Mouse (Mus musculus): ENCODE data around the gene Srgap3. TPM values are rescaled to one million over a fixed set of nuclear protein-coding genes. Genes with fewer than 3 reads are reported as not detected.

Gene Srgap3
- polyA plus RNA-seq, 1 experiment from 2014 or later: 1.5 TPM

DNA sequence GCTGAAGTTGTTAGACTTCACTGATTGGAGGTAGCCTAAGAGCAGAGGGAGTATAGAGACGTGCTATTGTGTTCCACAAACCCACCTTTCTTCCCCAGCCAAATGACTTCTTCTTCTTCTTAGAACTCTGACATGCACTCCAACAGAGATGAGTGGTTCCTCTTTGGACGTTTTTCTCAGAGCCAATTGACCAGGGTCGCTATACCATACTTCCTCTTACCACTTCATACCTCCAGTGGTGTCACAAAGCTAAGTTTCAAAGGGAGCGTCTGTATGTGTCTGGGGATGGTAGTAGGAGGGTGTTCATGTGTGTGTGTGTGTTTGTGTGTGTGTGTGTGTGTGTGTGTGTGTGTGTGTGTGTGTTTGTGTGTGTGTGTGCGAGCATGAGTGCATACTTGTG is 195.1 kb downstream of the Srgap3 start:
- H3K4me1 ChIP-seq (replicated peaks; ENCODE audit: control insufficient read depth, insufficient read depth): no peaks in the 10 kb centered on the region
- DNase-seq (ENCODE audit: low spot score) (no peak), ATAC-seq (ENCODE audit: low FRiP score, low TSS enrichment) (no peak)
- H3K36me3 ChIP-seq (ENCODE audit: control insufficient read depth, insufficient read depth, low read length): no peaks in the 10 kb centered on the region
- H3K9ac ChIP-seq (ENCODE audit: low read length): no peak overlapping the region
- no peaks in the 10 kb centered on the region for H3K9me3 ChIP-seq (ENCODE audit: control insufficient read depth, low read length)
- H3K4me2 ChIP-seq (replicated peaks; ENCODE audit: low read depth): no peak overlapping the region
- H3K4me3 ChIP-seq (ENCODE audit: low read depth, low read length): no peak overlapping the region
- H3K27ac ChIP-seq (replicated peaks): no peak overlapping the region
- TF ChIP-seq EP300 (optimal IDR thresholded peaks at IDR 0.05) (no peak), CTCF (IDR thresholded peaks at IDR 0.05; ENCODE audit: low read depth) (no peak)
- WGBS: 75% methylated on average over 5 of the region's 5 CpGs
- H3K27me3 ChIP-seq (ENCODE audit: control insufficient read depth, insufficient read depth, low read length): no peaks in the 10 kb centered on the region

DNA sequence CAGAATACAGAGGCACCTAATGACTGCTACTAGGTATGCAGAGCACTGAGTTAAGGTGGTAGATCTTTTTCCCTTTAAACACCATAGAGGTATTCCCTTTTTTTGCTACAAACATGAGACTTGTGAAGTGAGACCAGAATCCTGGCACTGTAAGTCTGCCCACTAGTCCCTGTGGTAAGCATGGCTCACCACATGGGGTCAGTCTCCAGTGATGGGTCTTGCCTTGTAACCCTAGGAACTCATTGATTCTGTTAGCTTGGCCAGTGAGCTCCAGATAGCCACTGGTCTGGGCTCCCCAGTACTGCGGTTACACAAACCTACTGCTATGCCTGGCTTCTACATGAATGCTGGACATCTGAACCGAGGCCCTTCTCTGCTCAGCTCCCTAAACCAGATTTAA is 204.8 kb downstream of the Srgap3 start:
- Histone ChIP-seq H3K4me1 (replicated peaks; ENCODE audit: control insufficient read depth, insufficient read depth) (no peaks in the 10 kb centered on the region), H3K9me3 (ENCODE audit: control insufficient read depth, low read length) (no peaks in the 10 kb centered on the region), H3K27ac (replicated peaks) (no peak overlapping the region), H3K36me3 (ENCODE audit: control insufficient read depth, insufficient read depth, low read length) (0 out of 2 replicates have a peak, but pooled peaks cover 2% of the 10 kb centered on the region), H3K4me3 (ENCODE audit: low read depth, low read length) (no peak overlapping the region), H3K9ac (ENCODE audit: low read length) (no peak overlapping the region), H3K27me3 (ENCODE audit: control insufficient read depth, insufficient read depth, low read length) (no peaks in the 10 kb centered on the region), H3K4me2 (replicated peaks; ENCODE audit: low read depth) (no peak overlapping the region)
- DNase-seq (ENCODE audit: low spot score): no peak
- TF ChIP-seq CTCF (IDR thresholded peaks at IDR 0.05; ENCODE audit: low read depth) (peak; percentile 58), EP300 (optimal IDR thresholded peaks at IDR 0.05) (no peak)
- 79% methylated on average over 2 of the region's 2 CpGs for WGBS
- ATAC-seq (ENCODE audit: low FRiP score, low TSS enrichment): no peak

DNA sequence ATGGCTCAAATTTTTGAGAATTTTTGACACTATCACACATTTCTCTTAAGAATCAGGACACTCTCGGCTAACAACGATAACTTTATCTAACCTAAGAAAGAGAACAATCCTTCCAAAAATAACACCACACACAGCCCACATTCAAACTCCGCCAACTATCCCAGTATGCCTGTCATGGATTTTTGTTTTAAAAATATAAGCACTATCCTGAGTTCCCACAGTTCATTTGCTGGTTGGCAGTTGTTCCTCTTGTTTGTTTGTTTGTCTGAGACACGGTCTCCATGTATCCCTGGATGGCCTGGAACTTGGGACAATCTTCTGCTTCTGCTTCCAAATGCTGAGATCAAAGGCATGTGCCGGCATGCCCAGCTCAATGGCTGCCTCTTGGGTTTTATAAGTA is 205.3 kb downstream of the Srgap3 start:
- WGBS: 81% methylated on average over 5 of the region's 5 CpGs
- 0 out of 2 replicates have a peak, but pooled peaks cover 2% of the 10 kb centered on the region for H3K36me3 ChIP-seq (ENCODE audit: control insufficient read depth, insufficient read depth, low read length)
- no peaks in the 10 kb centered on the region for H3K27me3 ChIP-seq (ENCODE audit: control insufficient read depth, insufficient read depth, low read length)
- no peak overlapping the region for H3K27ac ChIP-seq (replicated peaks)
- H3K9ac ChIP-seq (ENCODE audit: low read length): no peak overlapping the region
- ATAC-seq (ENCODE audit: low FRiP score, low TSS enrichment) (no peak), DNase-seq (ENCODE audit: low spot score) (no peak)
- no peaks in the 10 kb centered on the region for H3K9me3 ChIP-seq (ENCODE audit: control insufficient read depth, low read length)
- TF ChIP-seq CTCF (IDR thresholded peaks at IDR 0.05; ENCODE audit: low read depth) (no peak), EP300 (optimal IDR thresholded peaks at IDR 0.05) (no peak)
- no peak overlapping the region for H3K4me2 ChIP-seq (replicated peaks; ENCODE audit: low read depth)
- H3K4me1 ChIP-seq (replicated peaks; ENCODE audit: control insufficient read depth, insufficient read depth): no peaks in the 10 kb centered on the region
- no peak overlapping the region for H3K4me3 ChIP-seq (ENCODE audit: low read depth, low read length)

DNA sequence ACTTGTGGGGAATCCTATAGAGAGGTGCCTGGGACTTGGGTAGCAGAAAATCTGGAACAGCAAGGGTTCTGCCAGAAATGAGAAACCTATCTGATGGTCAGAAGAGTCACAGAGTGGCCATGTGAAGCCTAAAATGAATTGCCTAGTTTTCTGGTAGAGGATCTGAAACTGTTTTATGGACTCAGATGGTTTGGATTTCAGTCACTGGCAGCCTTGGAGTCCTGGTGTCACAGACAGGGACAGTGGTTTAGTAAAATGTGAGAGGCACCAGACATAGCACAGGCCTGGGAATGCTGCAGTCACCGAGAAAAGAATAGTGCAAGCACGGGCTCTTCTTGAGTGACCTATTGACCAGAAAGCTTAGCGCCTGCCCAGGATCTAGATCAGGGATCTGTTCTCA is 207.4 kb downstream of the Srgap3 start:
- Histone ChIP-seq H3K27me3 (ENCODE audit: control insufficient read depth, insufficient read depth, low read length) (no peaks in the 10 kb centered on the region), H3K4me1 (replicated peaks; ENCODE audit: control insufficient read depth, insufficient read depth) (no peaks in the 10 kb centered on the region), H3K27ac (replicated peaks) (no peak overlapping the region), H3K9ac (ENCODE audit: low read length) (no peak overlapping the region), H3K36me3 (ENCODE audit: control insufficient read depth, insufficient read depth, low read length) (peaks cover 5% of the 10 kb centered on the region; the same call in 1 of the 2 replicates), H3K9me3 (ENCODE audit: control insufficient read depth, low read length) (no peaks in the 10 kb centered on the region), H3K4me3 (ENCODE audit: low read depth, low read length) (no peak overlapping the region), H3K4me2 (replicated peaks; ENCODE audit: low read depth) (no peak overlapping the region)
- ATAC-seq (ENCODE audit: low FRiP score, low TSS enrichment) (no peak), DNase-seq (ENCODE audit: low spot score) (no peak)
- no peak for TF ChIP-seq EP300 (optimal IDR thresholded peaks at IDR 0.05)
- no peak for TF ChIP-seq CTCF (IDR thresholded peaks at IDR 0.05; ENCODE audit: low read depth)
- 92% methylated on average over 3 of the region's 3 CpGs for whole genome bisulfite sequencing

DNA sequence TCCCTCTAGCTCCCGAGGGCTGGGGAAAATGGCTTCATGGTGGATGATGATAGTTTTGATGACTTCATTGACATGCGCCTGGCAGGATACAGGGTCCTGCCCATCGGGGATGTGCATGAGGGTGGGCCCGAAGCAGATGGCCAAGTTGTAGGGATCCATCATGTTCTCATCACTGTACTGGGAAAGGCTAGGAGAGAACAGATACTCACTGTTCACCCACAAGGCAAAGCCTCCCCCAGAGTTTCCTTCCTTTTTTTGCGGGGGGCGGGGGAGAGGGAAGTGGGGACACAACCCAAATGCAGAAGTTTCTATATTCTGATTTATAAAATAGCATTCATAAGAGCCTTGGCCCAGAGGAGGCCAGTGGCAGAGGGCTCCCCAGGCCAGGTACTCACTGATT is 208.1 kb downstream of the Srgap3 start:
- TF ChIP-seq CTCF (IDR thresholded peaks at IDR 0.05; ENCODE audit: low read depth) (no peak), EP300 (optimal IDR thresholded peaks at IDR 0.05) (no peak)
- ATAC-seq (ENCODE audit: low FRiP score, low TSS enrichment): 0 out of 2 replicates have a peak, but pooled peaks have one; percentile 12
- DNase-seq (ENCODE audit: low spot score): no peak
- Histone ChIP-seq H3K9me3 (ENCODE audit: control insufficient read depth, low read length) (no peaks in the 10 kb centered on the region), H3K27ac (replicated peaks) (no peak overlapping the region), H3K27me3 (ENCODE audit: control insufficient read depth, insufficient read depth, low read length) (no peaks in the 10 kb centered on the region), H3K9ac (ENCODE audit: low read length) (no peak overlapping the region), H3K4me3 (ENCODE audit: low read depth, low read length) (no peak overlapping the region), H3K36me3 (ENCODE audit: control insufficient read depth, insufficient read depth, low read length) (peaks cover 5% of the 10 kb centered on the region; the same call in 1 of the 2 replicates), H3K4me1 (replicated peaks; ENCODE audit: control insufficient read depth, insufficient read depth) (no peaks in the 10 kb centered on the region), H3K4me2 (replicated peaks; ENCODE audit: low read depth) (no peak overlapping the region)
- WGBS: 89% methylated on average over 6 of the region's 6 CpGs

DNA sequence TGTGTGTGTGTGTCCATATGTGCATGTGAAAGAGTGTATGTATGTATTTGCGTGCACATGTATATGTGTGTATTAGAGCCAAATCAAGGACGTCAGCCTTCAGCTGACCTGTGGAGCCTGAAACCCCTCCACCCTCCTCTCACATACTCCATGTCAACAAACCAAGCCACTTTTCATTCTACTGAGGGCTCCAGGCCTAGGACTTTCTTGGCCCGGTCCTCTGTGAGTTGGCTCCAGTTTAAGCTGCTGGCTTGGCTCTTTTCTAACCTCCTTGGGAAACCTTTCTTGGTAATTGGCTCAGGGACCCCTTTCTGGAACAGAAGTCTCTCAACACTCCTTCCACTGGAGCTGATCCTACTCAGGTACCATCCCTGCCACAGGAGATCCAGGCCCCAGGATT is 210.6 kb downstream of the Srgap3 start:
- Histone ChIP-seq H3K9me3 (ENCODE audit: control insufficient read depth, low read length) (no peaks in the 10 kb centered on the region), H3K4me3 (ENCODE audit: low read depth, low read length) (no peak overlapping the region), H3K27ac (replicated peaks) (no peak overlapping the region), H3K4me2 (replicated peaks; ENCODE audit: low read depth) (no peak overlapping the region), H3K4me1 (replicated peaks; ENCODE audit: control insufficient read depth, insufficient read depth) (no peaks in the 10 kb centered on the region), H3K27me3 (ENCODE audit: control insufficient read depth, insufficient read depth, low read length) (no peaks in the 10 kb centered on the region), H3K9ac (ENCODE audit: low read length) (no peak overlapping the region), H3K36me3 (ENCODE audit: control insufficient read depth, insufficient read depth, low read length) (peaks cover 5% of the 10 kb centered on the region; the same call in 1 of the 2 replicates)
- no peak for ATAC-seq (ENCODE audit: low FRiP score, low TSS enrichment)
- no peak for DNase-seq (ENCODE audit: low spot score)
- TF ChIP-seq CTCF (IDR thresholded peaks at IDR 0.05; ENCODE audit: low read depth): no peak
- TF ChIP-seq EP300 (optimal IDR thresholded peaks at IDR 0.05): no peak
- 74% methylated on average over 3 of the region's 3 CpGs for WGBS
